Mouse (Mus musculus) hindbrain, embryonic 13.5 days (tissue): ENCODE results near the gene Ildr1. TPM values are rescaled to one million over a fixed set of nuclear protein-coding genes. Genes with fewer than 3 reads are reported as not detected.

ENCODE experiments used
- ATAC-seq: fragments of 200-750 bp; cut with Nextera tagmentation; 2 replicates; pipeline ENCODE4 v1.8.0; 2017; ENCODE audit warnings: moderate TSS enrichment; ENCODE audit not compliant: low FRiP score
- H3K27ac ChIP-seq: fragments of 300-500 bp; sonication (generic); 2 replicates; pipeline ENCODE4 v1.5.1; 2015; ENCODE audit warnings: inconsistent platforms, mild to moderate bottlenecking, moderate library complexity
- H3K27me3 ChIP-seq: fragments of 300-500 bp; sonication (generic); 2 replicates; pipeline ENCODE4 v1.6.1; 2015; ENCODE audit warnings: mild to moderate bottlenecking, inconsistent platforms
- H3K36me3 ChIP-seq: fragments of 300-500 bp; sonication (generic); 2 replicates; pipeline ENCODE4 v1.6.1; 2015; ENCODE audit warnings: mild to moderate bottlenecking, inconsistent platforms
- H3K4me1 ChIP-seq: fragments of 300-500 bp; sonication (generic); replicated peaks from 2 replicates; pipeline ENCODE4 v1.6.1; 2015; ENCODE audit warnings: inconsistent platforms
- H3K4me2 ChIP-seq: fragments of 300-500 bp; sonication (generic); 2 replicates; pipeline ENCODE4 v1.6.1; 2015; ENCODE audit warnings: inconsistent platforms, mild to moderate bottlenecking, moderate library complexity
- H3K4me3 ChIP-seq: fragments of 300-500 bp; sonication (generic); 2 replicates; pipeline ENCODE4 v1.5.1; 2015; ENCODE audit warnings: mild to moderate bottlenecking, inconsistent platforms
- H3K9ac ChIP-seq: fragments of 300-500 bp; sonication (generic); 2 replicates; pipeline ENCODE4 v1.6.1; 2015; ENCODE audit warnings: mild to moderate bottlenecking, inconsistent platforms
- H3K9me3 ChIP-seq: fragments of 300-500 bp; sonication (generic); 2 replicates; pipeline ENCODE4 v1.6.1; 2016; ENCODE audit warnings: inconsistent platforms
- WGBS: fragments of 180-500 bp; shearing (Covaris S2); methylation state at CpG from one replicate; pipeline ENCODE4 v1.1.7; 2015; 5-methylcytosine and 5-hydroxymethylcytosine counted together
- polyA plus RNA-seq: library from polyadenylated mRNA; unstranded; fragments of >200 nt; fragmentation: Nextera tagmentation; extraction: Ambion mirVana; gene quantifications from 2 replicates; pipeline ENCODE4 v1.2.1, GENCODE M21; 2015

The Ildr1 gene
- polyA plus RNA-seq, 1 experiment from 2014 or later = 0.09 TPM

GRCm38 (mm10) chr16:36673196-36673595, 20.6 kb upstream of the Ildr1 start:
- Histone ChIP-seq H3K4me3 (no peak overlapping the region), H3K9me3 (no peaks in the 10 kb centered on the region), H3K27me3 (no peaks in the 10 kb centered on the region), H3K4me1 (no peaks in the 10 kb centered on the region), H3K27ac (no peak overlapping the region), H3K9ac (no peak overlapping the region), H3K4me2 (no peak overlapping the region), H3K36me3 (no peaks in the 10 kb centered on the region)
- no peak for ATAC-seq
- 84% methylated on average over 4 of the region's 4 CpGs for WGBS

- 84% methylated on average over 6 of the region's 7 CpGs for WGBS
- Histone ChIP-seq H3K9me3 (no peaks in the 10 kb centered on the region), H3K4me3 (no peak overlapping the region), H3K27ac (no peak overlapping the region), H3K9ac (no peak overlapping the region), H3K4me1 (no peaks in the 10 kb centered on the region), H3K36me3 (no peaks in the 10 kb centered on the region), H3K4me2 (no peak overlapping the region), H3K27me3 (no peaks in the 10 kb centered on the region)
- ATAC-seq = no peak
Observed at GRCm38 (mm10) chr16:36674457-36675204, 19.1 kb upstream of the Ildr1 start.

GRCm38 (mm10) chr16:36675304-36675703, 18.5 kb upstream of the Ildr1 start:
- Histone ChIP-seq H3K27me3 (no peaks in the 10 kb centered on the region), H3K9ac (no peak overlapping the region), H3K4me2 (no peak overlapping the region), H3K36me3 (no peaks in the 10 kb centered on the region), H3K4me1 (no peaks in the 10 kb centered on the region), H3K27ac (no peak overlapping the region), H3K4me3 (no peak overlapping the region), H3K9me3 (no peaks in the 10 kb centered on the region)
- 23% methylated on average over 2 of the region's 2 CpGs for WGBS
- no peak for ATAC-seq

GRCm38 (mm10) chr16:36675902-36676301, 17.9 kb upstream of the Ildr1 start:
- no peaks in the 10 kb centered on the region for H3K4me1 ChIP-seq
- H3K4me3 ChIP-seq = no peak overlapping the region
- H3K4me2 ChIP-seq = no peak overlapping the region
- no peaks in the 10 kb centered on the region for H3K27me3 ChIP-seq
- no peak overlapping the region for H3K27ac ChIP-seq
- H3K9ac ChIP-seq = no peak overlapping the region
- WGBS = 95% methylated on average over 2 of the region's 2 CpGs
- H3K9me3 ChIP-seq = no peaks in the 10 kb centered on the region
- no peaks in the 10 kb centered on the region for H3K36me3 ChIP-seq
- no peak for ATAC-seq

- H3K9ac ChIP-seq = no peak overlapping the region
- no peaks in the 10 kb centered on the region for H3K27me3 ChIP-seq
- no peaks in the 10 kb centered on the region for H3K36me3 ChIP-seq
- ATAC-seq = no peak
- no peak overlapping the region for H3K4me3 ChIP-seq
- H3K4me2 ChIP-seq = no peak overlapping the region
- H3K9me3 ChIP-seq = no peaks in the 10 kb centered on the region
- H3K4me1 ChIP-seq = no peaks in the 10 kb centered on the region
- WGBS = 90% methylated on average over 3 of the region's 3 CpGs
- H3K27ac ChIP-seq = no peak overlapping the region
Observed at GRCm38 (mm10) chr16:36681829-36682228, 11.9 kb upstream of the Ildr1 start.

GRCm38 (mm10) chr16:36684325-36684918, 9.4 kb upstream of the Ildr1 start:
- no peak for ATAC-seq

GRCm38 (mm10) chr16:36688076-36688475, 5.7 kb upstream of the Ildr1 start:
- ATAC-seq = no peak
- H3K36me3 ChIP-seq = no peaks in the 10 kb centered on the region
- H3K4me1 ChIP-seq = no peaks in the 10 kb centered on the region

More at GRCm38 (mm10) chr16:36684325-36684918, 9.4 kb upstream of the Ildr1 start:
- no peaks in the 10 kb centered on the region for H3K9me3 ChIP-seq
- H3K36me3 ChIP-seq = no peaks in the 10 kb centered on the region
- H3K27ac ChIP-seq = no peak overlapping the region
- no peak overlapping the region for H3K4me2 ChIP-seq
- WGBS = 77% methylated on average over 6 of the region's 6 CpGs
- no peak overlapping the region for H3K9ac ChIP-seq
- no peaks in the 10 kb centered on the region for H3K27me3 ChIP-seq
- no peaks in the 10 kb centered on the region for H3K4me1 ChIP-seq
- H3K4me3 ChIP-seq = no peak overlapping the region

GRCm38 (mm10) chr16:36691484-36691883, 2.3 kb upstream of the Ildr1 start:
- Histone ChIP-seq H3K9me3 (no peaks in the 10 kb centered on the region), H3K27me3 (peaks cover 38% of the 10 kb centered on the region), H3K4me1 (peaks cover 9% of the 10 kb centered on the region), H3K36me3 (no peaks in the 10 kb centered on the region), H3K4me3 (no peak overlapping the region), H3K4me2 (no peak overlapping the region), H3K9ac (no peak overlapping the region), H3K27ac (no peak overlapping the region)
- ATAC-seq = no peak
- 71% methylated on average over 3 of the region's 3 CpGs for WGBS

More at GRCm38 (mm10) chr16:36688076-36688475, 5.7 kb upstream of the Ildr1 start:
- Histone ChIP-seq H3K27ac (no peak overlapping the region), H3K9ac (no peak overlapping the region), H3K4me3 (no peak overlapping the region), H3K4me2 (no peak overlapping the region), H3K9me3 (no peaks in the 10 kb centered on the region), H3K27me3 (peaks cover 9% of the 10 kb centered on the region)
- WGBS = 94% methylated on average over 2 of the region's 2 CpGs

- peaks cover 9% of the 10 kb centered on the region for H3K4me1 ChIP-seq
Observed at GRCm38 (mm10) chr16:36694798-36695290, 1.1 kb downstream of the Ildr1 start.

GRCm38 (mm10) chr16:36697331-36697730, 3.6 kb downstream of the Ildr1 start:
- Histone ChIP-seq H3K36me3 (no peaks in the 10 kb centered on the region), H3K9ac (no peak overlapping the region), H3K27me3 (peaks cover 36% of the 10 kb centered on the region), H3K4me3 (no peak overlapping the region), H3K9me3 (no peaks in the 10 kb centered on the region), H3K27ac (no peak overlapping the region), H3K4me1 (peaks cover 9% of the 10 kb centered on the region), H3K4me2 (no peak overlapping the region)
- ATAC-seq = no peak
- 80% methylated on average over 8 of the region's 8 CpGs for WGBS

More at GRCm38 (mm10) chr16:36694798-36695290, 1.1 kb downstream of the Ildr1 start:
- Histone ChIP-seq H3K4me3 (no peak overlapping the region), H3K27ac (no peak overlapping the region), H3K9ac (no peak overlapping the region), H3K4me2 (no peak overlapping the region), H3K36me3 (no peaks in the 10 kb centered on the region), H3K9me3 (no peaks in the 10 kb centered on the region), H3K27me3 (peaks cover 38% of the 10 kb centered on the region)
- WGBS = 63% methylated on average over 9 of the region's 9 CpGs
- no peak for ATAC-seq

GRCm38 (mm10) chr16:36700484-36700883, 6.7 kb downstream of the Ildr1 start:
- H3K4me1 ChIP-seq = no peaks in the 10 kb centered on the region
- H3K27me3 ChIP-seq = peaks cover 5% of the 10 kb centered on the region; the same call in 1 of the 2 replicates
- H3K9ac ChIP-seq = no peak overlapping the region
- H3K4me2 ChIP-seq = no peak overlapping the region
- H3K4me3 ChIP-seq = no peak overlapping the region
- 93% methylated on average over 2 of the region's 2 CpGs for WGBS
- H3K36me3 ChIP-seq = no peaks in the 10 kb centered on the region
- no peak overlapping the region for H3K27ac ChIP-seq
- no peak for ATAC-seq
- H3K9me3 ChIP-seq = no peaks in the 10 kb centered on the region

GRCm38 (mm10) chr16:36707702-36708423, 14.1 kb downstream of the Ildr1 start:
- Histone ChIP-seq H3K4me1 (no peaks in the 10 kb centered on the region), H3K36me3 (no peaks in the 10 kb centered on the region), H3K27ac (no peak overlapping the region), H3K9me3 (no peaks in the 10 kb centered on the region), H3K4me3 (no peak overlapping the region), H3K9ac (no peak overlapping the region), H3K27me3 (no peaks in the 10 kb centered on the region), H3K4me2 (no peak overlapping the region)
- no peak for ATAC-seq
- WGBS = 68% methylated on average over 6 of the region's 6 CpGs
